Mouse (Mus musculus): ENCODE data around the gene Lats1. TPM values are rescaled to one million over a fixed set of nuclear protein-coding genes. Genes with fewer than 3 reads are reported as not detected.

Gene Lats1
- polyA plus RNA-seq, 1 experiment: 13.8 TPM

- TF ChIP-seq CTCF (conservative IDR thresholded peaks at IDR 0.05; ENCODE audit: insufficient read depth, insufficient read length, low read depth, low read length) (no peak), POLR2A (IDR thresholded peaks at IDR 0.05; ENCODE audit: low read depth, low read length) (peak; percentile 63)
- under 1% methylated on average over 64 of the region's 64 CpGs for WGBS
- no peaks in the 10 kb centered on the region; the same call in 1 of the 2 replicates for H3K4me1 ChIP-seq (ENCODE audit: control insufficient read depth, insufficient read depth, low read length)
- peak overlapping the region; percentile 95 for H3K27ac ChIP-seq (ENCODE audit: insufficient read depth, low read depth, low read length)
- peak overlapping the region; percentile 89 for H3K4me3 ChIP-seq (ENCODE audit: insufficient read depth, low read depth, low read length)
- H3K27me3 ChIP-seq (replicated peaks; ENCODE audit: control insufficient read depth, insufficient read depth, low read length): no peaks in the 10 kb centered on the region
- DNase-seq: peak; percentile 95
- H3K36me3 ChIP-seq (ENCODE audit: control insufficient read depth, insufficient read depth, low read length): no peaks in the 10 kb centered on the region
Observed at GRCm38 (mm10) chr10:7663159-7664026, 17.6 kb upstream of the Lats1 start.

DNA sequence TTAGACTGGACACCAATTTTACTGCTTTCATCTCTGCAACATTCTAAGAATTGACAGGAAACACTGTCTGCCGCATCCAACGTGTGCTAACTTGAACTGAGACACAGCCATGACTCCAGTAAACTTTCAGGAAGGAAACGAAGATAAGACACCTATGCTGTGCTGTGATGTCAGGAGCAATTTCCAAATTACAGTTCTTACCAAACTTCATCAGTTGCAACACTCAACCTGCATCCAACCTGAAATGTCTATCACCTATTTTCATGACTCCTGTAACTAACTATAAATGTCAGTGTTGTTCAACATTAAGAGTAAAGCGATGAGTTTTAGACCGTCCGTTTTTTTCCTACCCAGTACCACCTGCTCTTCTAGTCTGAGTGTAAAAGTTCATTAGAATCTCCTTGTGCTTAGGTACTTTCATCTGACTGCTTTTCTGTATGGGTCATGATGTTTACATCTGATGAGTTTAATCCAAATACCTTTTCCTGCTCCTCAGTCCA is 16.9 kb upstream of the Lats1 start:
- peak overlapping the region; percentile 95 for H3K27ac ChIP-seq (ENCODE audit: insufficient read depth, low read depth, low read length)
- H3K27me3 ChIP-seq (replicated peaks; ENCODE audit: control insufficient read depth, insufficient read depth, low read length): no peaks in the 10 kb centered on the region
- no peak for DNase-seq
- no peaks in the 10 kb centered on the region for H3K36me3 ChIP-seq (ENCODE audit: control insufficient read depth, insufficient read depth, low read length)
- TF ChIP-seq POLR2A (IDR thresholded peaks at IDR 0.05; ENCODE audit: low read depth, low read length) (no peak), CTCF (conservative IDR thresholded peaks at IDR 0.05; ENCODE audit: insufficient read depth, insufficient read length, low read depth, low read length) (no peak)
- WGBS: 37% methylated on average over 6 of the region's 6 CpGs
- H3K4me1 ChIP-seq (ENCODE audit: control insufficient read depth, insufficient read depth, low read length): no peaks in the 10 kb centered on the region; the same call in 1 of the 2 replicates
- H3K4me3 ChIP-seq (ENCODE audit: insufficient read depth, low read depth, low read length): peak overlapping the region; percentile 89

DNA sequence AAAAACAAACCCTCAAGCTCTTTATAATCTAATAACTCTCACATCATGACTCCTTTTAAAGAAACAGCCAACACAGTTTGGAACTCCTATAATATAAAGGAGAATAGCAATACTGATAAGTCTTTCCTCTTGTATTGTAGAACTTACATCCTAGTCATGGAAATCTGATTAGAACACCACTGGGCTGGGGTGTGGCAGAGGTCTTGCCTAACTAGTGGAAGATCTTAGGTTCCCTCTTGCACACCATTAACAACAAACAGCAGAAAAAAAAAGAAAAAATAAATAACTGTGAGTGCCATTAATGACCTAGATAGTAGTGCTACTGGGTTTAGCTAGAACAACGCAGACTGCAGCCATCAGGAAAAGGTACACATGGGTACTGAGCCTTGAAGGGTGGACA is 16.1 kb upstream of the Lats1 start:
- Histone ChIP-seq H3K4me1 (ENCODE audit: control insufficient read depth, insufficient read depth, low read length) (no peaks in the 10 kb centered on the region; the same call in 1 of the 2 replicates), H3K4me3 (ENCODE audit: insufficient read depth, low read depth, low read length) (no peak overlapping the region), H3K27me3 (replicated peaks; ENCODE audit: control insufficient read depth, insufficient read depth, low read length) (no peaks in the 10 kb centered on the region), H3K36me3 (ENCODE audit: control insufficient read depth, insufficient read depth, low read length) (no peaks in the 10 kb centered on the region), H3K27ac (ENCODE audit: insufficient read depth, low read depth, low read length) (no peak overlapping the region)
- 86% methylated on average over 1 of the region's 1 CpGs for WGBS
- TF ChIP-seq CTCF (conservative IDR thresholded peaks at IDR 0.05; ENCODE audit: insufficient read depth, insufficient read length, low read depth, low read length) (no peak), POLR2A (IDR thresholded peaks at IDR 0.05; ENCODE audit: low read depth, low read length) (no peak)
- DNase-seq: no peak

GRCm38 (mm10) chr10:7667342-7667802 is 13.6 kb upstream of the Lats1 start, which contains the start of gene Nup43:
TSS of gene Nup43 (plus strand) at chr10:7667503.
- peak; percentile 95 for DNase-seq
- Histone ChIP-seq H3K4me3 (ENCODE audit: insufficient read depth, low read depth, low read length) (peak within 1 kb of the TSS; percentile 66), H3K4me1 (ENCODE audit: control insufficient read depth, insufficient read depth, low read length) (no peaks in the 10 kb centered on the region; the same call in 1 of the 2 replicates), H3K27ac (ENCODE audit: insufficient read depth, low read depth, low read length) (no peak within 1 kb of the TSS), H3K27me3 (replicated peaks; ENCODE audit: control insufficient read depth, insufficient read depth, low read length) (no peaks in the 10 kb centered on the region), H3K36me3 (ENCODE audit: control insufficient read depth, insufficient read depth, low read length) (no peaks in the 10 kb centered on the region)
- no peak for TF ChIP-seq CTCF (conservative IDR thresholded peaks at IDR 0.05; ENCODE audit: insufficient read depth, insufficient read length, low read depth, low read length)
- TF ChIP-seq POLR2A (IDR thresholded peaks at IDR 0.05; ENCODE audit: low read depth, low read length): no peak
- WGBS: under 1% methylated on average over 24 of the region's 24 CpGs

- Histone ChIP-seq H3K4me1 (ENCODE audit: control insufficient read depth, insufficient read depth, low read length) (no peaks in the 10 kb centered on the region), H3K27me3 (replicated peaks; ENCODE audit: control insufficient read depth, insufficient read depth, low read length) (no peaks in the 10 kb centered on the region), H3K4me3 (ENCODE audit: insufficient read depth, low read depth, low read length) (no peak overlapping the region), H3K36me3 (ENCODE audit: control insufficient read depth, insufficient read depth, low read length) (no peaks in the 10 kb centered on the region; the same call in none of the 2 replicates), H3K27ac (ENCODE audit: insufficient read depth, low read depth, low read length) (no peak overlapping the region)
- TF ChIP-seq CTCF (conservative IDR thresholded peaks at IDR 0.05; ENCODE audit: insufficient read depth, insufficient read length, low read depth, low read length): peak; percentile 24; the same call in 1 of the 2 replicates
- no peak for TF ChIP-seq POLR2A (IDR thresholded peaks at IDR 0.05; ENCODE audit: low read depth, low read length)
- 65% methylated on average over 1 of the region's 1 CpGs for WGBS
- peak; percentile 42 for DNase-seq
Observed at GRCm38 (mm10) chr10:7673673-7674072, 7.3 kb upstream of the Lats1 start.

DNA sequence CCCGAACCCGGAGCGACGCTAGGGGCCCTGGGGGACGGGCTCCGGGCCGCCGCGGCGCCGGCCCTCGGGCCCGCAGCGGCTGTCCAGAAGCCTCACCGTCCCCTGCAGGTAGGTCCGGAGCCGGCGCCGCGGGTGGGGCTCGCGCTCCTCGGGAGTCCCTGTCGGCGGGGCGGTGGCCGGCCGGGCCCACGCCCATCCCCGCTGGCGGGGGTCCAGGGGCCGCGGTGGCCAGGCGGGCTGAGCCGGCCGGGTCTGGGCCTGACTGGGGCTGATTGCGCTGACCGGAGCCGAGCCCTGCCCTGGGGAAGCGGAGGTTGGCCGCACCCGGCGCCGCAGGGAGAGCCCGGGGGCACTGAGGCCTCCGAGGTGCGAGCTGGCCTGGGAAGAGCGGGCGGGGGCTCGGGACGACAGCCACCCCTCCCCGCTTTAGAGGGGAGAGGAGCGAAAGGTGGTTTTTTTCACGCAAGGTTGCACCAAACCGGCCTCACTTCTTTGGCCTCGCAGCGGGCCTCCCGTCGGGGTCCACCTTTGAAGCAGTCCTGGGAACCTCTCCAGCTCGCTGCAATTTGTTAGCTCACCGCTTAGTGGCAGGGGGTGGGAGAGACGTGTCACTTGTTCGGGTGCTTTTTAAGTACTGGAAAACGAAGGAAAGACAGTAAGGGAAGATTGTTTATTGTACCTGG is 470 bp downstream of the Lats1 start:
- TF ChIP-seq CTCF (conservative IDR thresholded peaks at IDR 0.05; ENCODE audit: insufficient read depth, insufficient read length, low read depth, low read length): 0 out of 2 replicates have a peak, but pooled peaks have one; percentile 28
- TF ChIP-seq POLR2A (IDR thresholded peaks at IDR 0.05; ENCODE audit: low read depth, low read length): no peak
- H3K4me1 ChIP-seq (ENCODE audit: control insufficient read depth, insufficient read depth, low read length): peaks cover 20% of the 10 kb centered on the region
- DNase-seq: peak; percentile 81
- peak overlapping the region; percentile 92 for H3K27ac ChIP-seq (ENCODE audit: insufficient read depth, low read depth, low read length)
- no peaks in the 10 kb centered on the region for H3K27me3 ChIP-seq (replicated peaks; ENCODE audit: control insufficient read depth, insufficient read depth, low read length)
- no peaks in the 10 kb centered on the region; the same call in 1 of the 2 replicates for H3K36me3 ChIP-seq (ENCODE audit: control insufficient read depth, insufficient read depth, low read length)
- peak overlapping the region; percentile 68 for H3K4me3 ChIP-seq (ENCODE audit: insufficient read depth, low read depth, low read length)
- WGBS: under 1% methylated on average over 64 of the region's 64 CpGs
